Mouse (Mus musculus) heart, adult 2 months (tissue): ENCODE measurements around the gene Cyb561a3.

Experiments
- CTCF ChIP-seq: fragments of 200-600 bp; IDR thresholded peaks from 2 replicates; pipeline ENCODE4 v1.8.1; 2022; ENCODE audit warnings: antibody characterized with exemption, mild to moderate bottlenecking, moderate library complexity
- EP300 ChIP-seq: fragments of 200-500 bp; IDR thresholded peaks from 2 replicates; pipeline ENCODE4 v1.6.1; 2011; ENCODE audit warnings: low read depth, low read length, control low read depth; ENCODE audit not compliant: insufficient read depth
- POLR2A ChIP-seq: fragments of 200-500 bp; IDR thresholded peaks from 2 replicates; pipeline ENCODE4 v1.6.1; 2011; ENCODE audit warnings: mild to moderate bottlenecking, low read depth, low read length, control low read depth; ENCODE audit not compliant: insufficient read depth

DNA sequence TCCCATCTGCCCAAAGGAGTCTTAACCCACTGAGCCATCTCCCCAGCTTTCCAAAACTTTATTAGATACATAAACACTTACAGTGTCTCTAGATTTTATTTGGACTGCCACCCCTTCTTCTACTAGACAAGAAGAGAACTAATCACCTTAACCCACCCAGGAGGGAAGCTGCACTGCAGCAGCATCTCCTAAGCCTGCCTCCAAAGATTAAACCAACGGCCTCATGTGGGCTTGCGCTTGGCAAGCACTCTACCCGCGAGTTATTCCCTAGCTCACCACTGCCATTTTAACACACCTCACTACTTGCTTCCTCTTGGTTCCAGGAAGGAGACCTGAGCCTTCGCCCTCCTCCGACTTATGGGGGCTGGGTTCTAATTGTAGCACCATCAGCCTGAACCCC, 12.7 kb upstream of the Cyb561a3 start:
- TF ChIP-seq CTCF (no peak), POLR2A (no peak), EP300 (no peak)
